Mouse (Mus musculus): Measurements from ENCODE around the gene Ugt1a6a.

The Ugt1a6a gene

DNA sequence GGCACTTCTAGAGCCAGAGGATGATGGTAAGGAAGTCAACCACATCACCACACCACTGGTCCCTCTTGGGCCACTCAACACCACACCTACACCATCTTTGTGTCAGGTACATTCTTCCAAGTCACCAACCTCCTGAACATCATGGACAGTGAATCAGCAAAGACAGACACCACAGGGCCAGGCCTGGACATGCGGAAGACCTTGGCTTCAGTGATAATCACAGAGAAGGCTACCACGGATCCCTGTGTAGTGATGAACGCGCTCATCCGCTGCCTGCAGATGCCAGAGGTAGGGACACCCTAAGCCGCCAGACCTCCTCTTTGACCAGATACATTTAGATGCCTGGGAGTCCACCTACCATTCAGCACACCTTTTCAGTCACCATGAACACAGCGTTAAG, 93.5 kb downstream of the Ugt1a6a start:
- DNase-seq (ENCODE audit: low spot score) = peak; percentile 58

DNA sequence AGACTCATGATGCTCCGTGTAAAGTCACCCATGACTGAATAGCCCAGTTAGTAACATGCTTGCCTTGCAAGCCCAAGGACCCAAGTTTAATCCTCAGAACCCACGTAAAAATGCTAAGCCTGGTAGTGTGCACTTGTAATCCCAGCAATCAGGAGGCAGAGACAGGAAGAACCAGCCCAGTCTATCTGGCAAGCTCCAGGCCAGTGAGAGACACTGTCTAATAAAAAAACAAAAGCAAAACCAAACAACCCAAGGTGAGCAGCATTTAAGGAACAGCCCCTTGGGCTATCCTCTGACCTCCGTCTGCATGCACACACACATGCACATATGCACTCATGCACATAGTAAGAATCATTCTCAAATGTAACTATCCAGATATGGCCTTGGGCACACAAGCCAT, 95.0 kb downstream of the Ugt1a6a start:
- no peak for DNase-seq (ENCODE audit: low spot score)

GRCm38 (mm10) chr1:88229986-88230385, 95.4 kb downstream of the Ugt1a6a start:
- DNase-seq (ENCODE audit: low spot score) = peak; percentile 58

DNA sequence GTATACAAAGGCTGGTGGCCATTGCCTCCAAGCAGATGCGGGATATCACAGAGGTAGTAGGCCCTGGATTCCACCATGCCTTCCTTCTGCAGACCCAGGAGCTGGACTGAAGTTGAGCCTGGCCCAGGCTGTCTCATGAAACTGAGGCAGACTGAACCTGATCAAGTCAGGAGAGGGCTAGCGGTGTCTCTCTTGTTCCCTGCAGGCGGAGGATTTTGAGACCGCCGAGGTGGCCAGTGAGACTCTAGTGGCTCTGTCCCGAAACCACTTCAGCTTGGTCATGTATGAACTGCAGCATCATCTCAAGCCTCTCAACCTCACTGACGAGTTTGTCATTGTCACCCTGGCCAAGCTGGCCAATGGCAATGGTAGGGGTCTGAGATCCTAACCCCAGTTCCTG, 95.8 kb downstream of the Ugt1a6a start:
- DNase-seq (ENCODE audit: low spot score) = peak; percentile 63

- DNase-seq (ENCODE audit: low spot score) = peak; percentile 42
Observed at GRCm38 (mm10) chr1:88230981-88231802, 96.6 kb downstream of the Ugt1a6a start.

GRCm38 (mm10) chr1:88231803-88232499, 97.3 kb downstream of the Ugt1a6a start:
- peak; percentile 50 for DNase-seq (ENCODE audit: low spot score)

DNA sequence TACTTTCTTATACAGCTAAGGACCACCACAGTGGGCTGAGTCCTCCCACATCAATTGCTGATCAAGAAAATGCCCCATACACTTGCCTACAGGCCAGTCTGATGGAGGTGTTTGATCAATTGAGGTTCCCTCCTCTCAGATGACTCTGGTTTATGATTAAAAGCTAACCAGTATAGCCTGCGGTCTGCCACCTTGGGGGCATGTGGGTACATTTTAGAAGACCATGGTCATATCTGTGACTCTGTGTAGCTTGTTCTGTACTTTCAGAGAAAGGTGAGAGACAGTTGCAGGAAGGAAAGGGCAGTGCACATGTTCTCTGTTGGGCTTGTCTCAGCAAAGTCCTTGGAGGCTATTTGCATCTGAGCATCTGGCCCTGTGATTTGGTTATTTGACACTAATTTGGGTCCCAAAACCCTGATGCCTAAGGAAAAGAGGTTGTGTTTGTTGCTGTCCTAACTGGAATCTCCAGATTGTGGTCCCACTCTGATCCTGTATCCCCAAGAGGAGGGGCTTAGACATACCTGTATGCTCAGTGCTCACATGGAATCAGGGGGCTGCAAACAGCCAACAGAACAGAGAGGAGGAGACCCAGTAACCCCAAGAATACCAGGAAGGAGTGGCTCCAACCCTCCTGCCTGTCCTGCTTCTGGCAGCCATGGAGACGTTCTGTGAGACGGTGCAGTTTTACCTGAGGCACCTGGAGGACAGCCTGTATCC, 98.2 kb downstream of the Ugt1a6a start:
- DNase-seq (ENCODE audit: low spot score) = peak; percentile 50

GRCm38 (mm10) chr1:88233421-88234247, 99.0 kb downstream of the Ugt1a6a start:
- peak; percentile 82 for DNase-seq (ENCODE audit: low spot score)

GRCm38 (mm10) chr1:88234248-88234610, 99.6 kb downstream of the Ugt1a6a start:
- peak; percentile 45 for DNase-seq (ENCODE audit: low spot score)

DNA sequence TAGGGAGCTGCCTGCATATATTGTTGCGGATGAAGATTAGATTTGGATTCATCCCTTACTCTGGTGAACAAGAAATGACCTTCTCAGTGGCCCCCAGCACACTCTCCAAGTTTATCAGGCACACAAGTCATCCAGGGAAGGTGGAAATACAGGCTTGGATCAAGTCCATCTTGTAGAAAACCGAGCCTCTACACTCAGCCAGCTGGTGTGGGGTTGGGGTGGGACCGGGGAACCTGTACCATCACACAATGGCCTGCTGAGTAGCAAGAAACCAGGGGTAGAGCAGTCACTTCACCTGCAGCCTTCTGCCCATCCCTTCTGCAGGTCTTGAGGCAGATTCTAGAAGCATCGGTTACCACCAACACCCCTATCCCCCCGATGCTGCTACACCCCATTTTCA, 100.0 kb downstream of the Ugt1a6a start:
- peak; percentile 55 for DNase-seq (ENCODE audit: low spot score)

- DNase-seq (ENCODE audit: low spot score) = peak; percentile 66
Observed at GRCm38 (mm10) chr1:88235046-88235893, 100.7 kb downstream of the Ugt1a6a start.

DNA sequence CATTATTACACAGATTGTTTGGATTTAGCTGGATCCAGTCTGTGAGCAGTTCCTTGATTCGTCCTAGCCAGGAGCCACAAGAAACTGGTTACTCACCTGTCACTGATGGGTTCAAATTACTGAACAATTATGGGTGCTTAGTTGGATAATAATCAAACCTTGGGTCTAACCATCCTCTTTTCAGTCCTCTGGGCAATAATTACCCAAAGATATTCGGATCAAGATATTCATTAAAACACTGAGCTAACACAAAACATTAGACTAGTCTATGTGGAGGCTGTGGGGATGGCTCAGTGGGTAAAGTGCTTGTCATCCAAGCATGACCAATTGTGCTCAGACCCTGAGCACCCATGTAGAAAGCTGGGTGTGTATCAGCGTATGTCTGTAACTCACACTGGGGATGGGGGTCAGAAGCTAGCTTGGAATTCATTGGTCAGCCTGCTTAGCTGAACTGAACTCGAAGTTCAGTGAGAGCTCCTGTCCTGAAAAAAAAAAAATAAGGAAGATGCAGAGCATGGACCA, 101.3 kb downstream of the Ugt1a6a start:
- DNase-seq (ENCODE audit: low spot score) = no peak

- DNase-seq (ENCODE audit: low spot score) = no peak
Observed at GRCm38 (mm10) chr1:88237311-88237710, 102.7 kb downstream of the Ugt1a6a start.

GRCm38 (mm10) chr1:88238771-88239170, 104.2 kb downstream of the Ugt1a6a start:
- DNase-seq (ENCODE audit: low spot score) = peak; percentile 70

DNA sequence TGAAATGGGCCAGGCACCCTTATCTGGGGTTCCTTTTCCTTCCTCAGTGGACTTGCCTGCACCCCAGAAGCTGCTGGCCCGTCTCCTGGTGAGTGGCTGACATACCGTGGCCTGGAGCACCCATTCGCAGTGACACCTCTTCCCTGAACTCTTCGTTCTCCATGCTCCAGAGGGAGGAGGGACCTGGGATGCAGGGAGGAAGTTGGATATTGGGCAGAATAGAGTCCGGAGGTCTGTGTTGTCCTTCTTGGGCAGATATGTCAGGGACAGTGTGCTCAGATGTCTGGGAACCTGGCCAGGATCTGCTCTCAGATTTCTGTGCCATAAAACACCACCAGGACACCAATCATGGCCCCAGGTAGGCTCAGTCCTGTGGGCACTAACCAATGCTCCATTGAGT, 105.5 kb downstream of the Ugt1a6a start:
- DNase-seq (ENCODE audit: low spot score) = peak; percentile 65

GRCm38 (mm10) chr1:88240579-88240978, 106.0 kb downstream of the Ugt1a6a start:
- DNase-seq (ENCODE audit: low spot score) = peak; percentile 64

DNA sequence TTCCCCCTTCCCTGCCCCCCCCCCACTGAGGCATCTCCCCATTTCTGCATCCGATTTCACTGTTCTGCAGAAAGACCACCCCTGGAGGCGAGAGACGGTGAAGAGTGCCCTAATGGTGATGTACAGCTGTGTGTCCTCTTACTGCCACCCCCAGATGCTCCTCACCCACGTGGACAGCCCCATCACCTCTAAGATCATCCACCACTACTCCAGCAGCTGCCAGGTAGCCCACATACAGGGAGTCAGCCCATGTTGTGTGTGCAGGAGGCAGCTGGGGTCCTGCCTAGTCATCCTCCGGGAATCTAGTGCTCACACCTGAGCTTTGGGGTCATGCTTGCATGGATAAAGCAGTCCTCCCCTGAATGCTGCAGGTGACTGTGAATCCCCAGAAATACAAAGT, 109.3 kb downstream of the Ugt1a6a start:
- no peak for DNase-seq (ENCODE audit: low spot score)

- peak; percentile 71 for DNase-seq (ENCODE audit: low spot score)
Observed at GRCm38 (mm10) chr1:88245881-88246280, 111.3 kb downstream of the Ugt1a6a start.

DNA sequence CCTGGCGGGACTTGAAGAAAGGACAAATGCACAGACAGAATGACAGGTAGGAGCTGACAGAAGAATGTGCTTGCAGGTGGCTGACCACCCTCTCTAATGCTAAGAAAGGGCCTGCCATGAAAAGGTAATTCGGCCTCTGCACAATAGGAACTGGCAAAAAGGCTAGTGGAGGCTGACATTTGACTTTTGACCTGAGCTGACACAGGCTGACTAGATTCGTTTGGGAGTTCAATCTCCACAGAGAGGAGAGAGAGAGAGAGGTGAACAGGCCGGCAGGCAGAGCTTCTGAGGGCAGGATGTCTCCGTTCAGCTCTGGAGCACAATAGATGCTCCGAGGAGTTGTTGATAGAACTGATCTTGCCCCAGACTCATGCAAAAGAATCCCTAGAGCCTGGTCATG, 111.8 kb downstream of the Ugt1a6a start:
- DNase-seq (ENCODE audit: low spot score) = no peak

DNA sequence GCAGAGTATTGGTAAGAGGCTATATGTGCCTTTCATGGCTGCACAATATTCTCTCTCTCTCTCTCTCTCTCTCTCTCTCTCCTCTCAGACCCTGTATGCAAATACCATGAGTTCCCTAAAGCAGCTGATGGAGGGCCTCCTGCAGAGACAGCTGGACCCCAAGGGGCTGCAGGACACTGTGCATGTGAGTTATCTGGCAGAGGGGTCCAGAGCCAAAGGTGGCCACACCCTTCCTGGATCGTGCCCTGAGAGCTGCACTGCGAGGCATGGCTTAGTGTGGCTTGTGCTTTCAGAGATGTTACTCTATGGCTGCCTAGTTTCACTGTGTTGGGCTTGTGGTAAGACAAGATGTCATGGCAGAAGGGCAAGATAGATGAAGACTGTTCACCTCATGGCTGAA, 113.1 kb downstream of the Ugt1a6a start:
- DNase-seq (ENCODE audit: low spot score) = peak; percentile 65

DNA sequence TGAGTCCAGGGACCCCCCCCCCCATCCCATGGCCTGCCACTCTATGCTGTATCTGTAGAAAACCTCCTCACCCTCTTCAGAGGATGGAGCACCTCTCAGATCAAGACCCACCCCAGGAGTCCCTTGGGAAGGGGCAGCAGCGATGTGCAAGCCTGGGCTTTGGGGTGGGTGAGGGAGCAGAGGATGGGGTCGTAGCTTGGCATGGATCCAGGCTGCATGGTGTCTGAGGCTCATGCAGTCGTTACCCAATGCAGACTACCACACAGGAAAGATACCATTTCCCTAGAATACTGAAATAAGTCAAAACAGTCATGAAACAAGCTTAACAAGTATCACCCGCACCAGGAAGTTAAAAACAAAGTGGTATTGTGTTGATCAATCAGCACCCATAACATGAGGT, 114.0 kb downstream of the Ugt1a6a start:
- DNase-seq (ENCODE audit: low spot score) = peak; percentile 82

All from testis, postnatal 10 days (tissue).